Mouse (Mus musculus) right cerebral cortex, postnatal 4 days (tissue): ENCODE data around the gene Crls1.

Experiments
- DNase-seq: peaks from one replicate; pipeline ENCODE4 v3.0.0-alpha.2; 2022

Gene Crls1

DNA sequence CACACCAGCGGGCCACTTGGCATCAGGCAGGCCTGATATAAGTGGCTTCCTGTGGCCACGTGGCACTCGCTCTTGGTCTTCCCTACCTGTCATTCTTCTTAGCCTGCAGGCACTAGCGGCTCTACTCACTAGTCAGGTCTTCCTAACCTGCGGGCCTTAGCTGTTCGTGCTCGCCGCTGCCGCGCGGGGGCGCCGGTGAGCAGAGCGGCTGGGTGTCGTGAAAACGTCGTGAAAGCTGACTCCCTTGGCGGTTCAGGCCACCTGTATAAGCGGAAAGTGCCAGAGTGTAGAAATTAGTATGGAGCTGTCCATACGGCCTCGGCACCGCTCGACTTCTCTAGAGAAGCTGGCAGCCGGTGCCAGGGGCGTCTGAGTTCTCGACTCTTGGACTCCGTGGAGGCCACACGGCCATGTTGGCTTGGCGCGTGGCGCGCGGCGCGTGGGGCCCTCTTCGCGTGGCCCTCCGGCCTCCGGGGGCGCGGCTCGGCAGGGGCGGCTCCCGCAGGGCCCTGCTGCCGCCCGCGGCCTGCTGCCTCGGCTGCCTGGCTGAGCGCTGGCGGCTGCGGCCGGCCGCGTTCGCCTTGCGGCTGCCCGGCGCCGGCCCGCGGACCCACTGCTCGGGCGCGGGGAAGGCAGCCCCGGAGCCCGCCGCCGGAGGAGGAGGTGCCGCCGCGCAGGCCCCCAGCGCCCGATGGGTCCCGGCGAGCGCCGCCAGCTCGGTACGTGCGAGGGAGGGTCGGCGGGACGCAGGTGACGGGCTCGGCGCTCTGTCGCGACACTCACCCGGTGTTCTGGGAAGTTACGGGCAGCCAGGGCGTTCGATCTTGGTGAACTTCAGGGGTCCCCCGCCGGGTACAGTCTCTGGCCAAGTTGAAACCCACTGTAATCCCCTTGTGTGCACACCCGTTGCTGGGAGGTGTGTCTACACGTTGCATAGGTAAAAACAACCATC lies at the start of gene Crls1:
TSS of gene Crls1 (plus strand) at position 260 of the 952 bp plus-strand sequence.
- DNase-seq: peak; percentile 94

GRCm38 (mm10) chr2:132802976-132803375 lies 43.5 kb upstream of the Crls1 start:
- DNase-seq: no peak

DNA sequence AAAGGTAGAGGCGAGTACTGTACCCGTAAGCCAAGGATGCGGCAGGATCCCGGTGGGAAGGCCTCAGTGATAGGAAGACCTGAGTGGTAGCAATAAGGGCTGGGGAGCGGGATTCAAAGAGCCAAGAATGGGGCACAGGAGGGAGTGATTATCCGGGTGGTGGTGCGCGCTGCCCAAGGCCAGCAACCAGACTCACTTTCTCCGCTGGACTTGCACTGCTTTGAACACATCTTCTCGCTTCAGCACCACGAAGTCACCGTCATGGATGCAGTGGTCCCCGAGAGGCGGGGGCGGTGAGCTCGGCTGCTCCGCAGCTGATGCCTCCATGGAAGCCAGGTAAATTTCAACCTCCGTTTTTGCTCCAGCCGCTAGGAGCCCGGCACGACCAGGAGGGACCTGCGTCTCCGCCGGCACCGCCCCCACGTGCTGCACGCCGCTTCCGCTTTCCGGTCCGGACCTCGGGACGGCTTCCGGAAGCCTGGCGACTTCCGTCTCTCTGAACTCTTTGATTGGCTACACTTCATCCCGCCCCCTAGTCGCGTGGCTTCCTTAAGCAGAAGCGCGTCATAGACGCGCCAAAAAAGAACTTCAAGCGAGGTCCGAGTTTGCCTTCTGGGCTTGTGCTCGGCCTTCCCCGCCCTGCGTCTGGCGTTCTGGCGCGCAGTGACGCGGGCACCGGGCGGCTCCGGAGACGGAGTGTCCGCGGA lies 30.7 kb upstream of the Crls1 start, which contains the start of the genes Trmt6 and Mcm8:
TSS of gene Trmt6 (minus strand) at position 448 of the 707 bp plus-strand sequence.
TSS of gene Mcm8 (plus strand) at position 534 of the 707 bp plus-strand sequence.
- peak; percentile 86 for DNase-seq

- DNase-seq: no peak
These were observed 5.4 kb upstream of the Crls1 start for GRCm38 (mm10) chr2:132841071-132841470.

DNA sequence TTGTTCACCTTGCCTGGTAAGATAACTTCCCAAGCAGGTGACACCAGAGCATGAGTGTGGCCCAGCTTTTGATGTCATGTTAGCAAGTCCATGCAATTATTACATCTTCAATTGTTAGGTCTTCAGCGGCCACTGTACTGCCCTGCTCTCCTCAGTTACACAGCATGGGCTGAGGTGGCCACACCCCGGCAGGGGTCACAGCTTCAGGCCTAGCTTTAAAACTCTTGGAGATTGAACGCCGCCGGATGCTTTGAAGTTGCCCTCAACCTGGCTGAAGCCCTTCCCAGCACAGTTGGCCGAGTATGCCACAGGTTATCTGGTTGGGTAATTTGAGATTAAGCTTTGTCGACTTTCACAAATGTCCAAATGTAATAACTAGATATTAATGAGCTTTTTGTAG lies 1.1 kb downstream of the Crls1 start:
- DNase-seq: no peak

- DNase-seq: no peak
These were observed 1.9 kb downstream of the Crls1 start for GRCm38 (mm10) chr2:132848361-132848760.

- DNase-seq: no peak
These were observed 2.7 kb downstream of the Crls1 start for GRCm38 (mm10) chr2:132849141-132849540.

GRCm38 (mm10) chr2:132853051-132853450 lies 6.6 kb downstream of the Crls1 start:
- no peak for DNase-seq

DNA sequence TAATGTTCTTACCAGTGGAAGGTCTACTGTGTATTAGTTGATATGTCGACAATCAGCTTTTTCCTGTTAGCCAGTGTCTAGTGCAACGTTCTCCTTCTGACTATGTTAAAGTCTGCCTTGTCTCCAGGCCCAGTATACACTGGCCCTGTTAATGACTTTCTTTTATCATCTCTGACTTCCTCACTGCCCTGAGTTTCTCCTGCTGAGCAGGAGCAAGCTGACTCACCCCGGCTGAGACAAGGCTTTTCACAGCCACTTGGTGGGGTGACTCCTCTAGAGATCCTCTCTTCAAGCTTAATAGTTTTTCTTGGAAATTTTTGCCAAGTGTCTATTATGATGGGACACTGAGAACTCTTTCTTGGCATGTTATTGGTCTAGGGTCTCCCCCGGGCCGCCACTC lies 9.9 kb downstream of the Crls1 start:
- DNase-seq: no peak

- DNase-seq: no peak
These were observed 14.0 kb downstream of the Crls1 start for GRCm38 (mm10) chr2:132860435-132860834.

DNA sequence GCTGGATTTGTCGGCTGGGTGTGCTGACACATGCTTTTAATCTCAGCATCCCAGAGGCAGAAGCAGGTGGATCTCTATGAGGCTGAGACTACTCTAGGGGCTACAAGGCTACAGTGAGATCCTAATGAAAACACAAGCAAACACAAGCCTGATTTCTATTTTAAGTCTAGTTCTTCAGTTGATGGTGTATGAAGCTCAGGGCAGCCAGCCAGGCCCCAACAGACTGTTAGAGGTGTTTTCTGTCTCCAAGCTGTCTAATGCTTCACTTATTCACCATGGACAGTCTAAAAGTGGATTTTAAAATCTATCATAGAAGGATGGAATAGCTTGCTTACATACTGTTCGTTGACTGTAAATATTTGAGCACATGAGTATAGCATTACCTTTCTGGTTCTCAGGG lies 15.0 kb downstream of the Crls1 start:
- DNase-seq: no peak

GRCm38 (mm10) chr2:132863325-132863724 lies 16.9 kb downstream of the Crls1 start:
- DNase-seq: no peak

DNA sequence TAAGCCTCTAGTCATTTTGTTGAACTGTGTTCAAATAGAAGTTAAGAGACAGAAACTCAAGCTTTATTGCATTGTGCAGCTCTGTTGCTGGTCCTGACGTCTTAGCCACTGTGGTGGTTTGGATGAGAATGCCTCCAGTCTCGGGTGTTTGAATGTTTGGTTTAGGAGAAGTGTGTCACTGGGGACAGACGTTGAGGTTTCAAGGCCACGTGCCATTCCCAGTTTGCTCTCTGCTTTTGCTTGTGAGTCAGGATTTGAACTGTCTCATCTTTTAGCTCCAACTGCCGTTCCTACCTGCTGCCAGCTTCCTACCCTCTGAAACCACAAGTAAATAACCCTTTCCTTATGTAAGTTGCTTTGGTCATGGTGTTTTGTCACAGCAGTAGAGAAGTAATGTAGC lies 21.1 kb downstream of the Crls1 start:
- DNase-seq: no peak

DNA sequence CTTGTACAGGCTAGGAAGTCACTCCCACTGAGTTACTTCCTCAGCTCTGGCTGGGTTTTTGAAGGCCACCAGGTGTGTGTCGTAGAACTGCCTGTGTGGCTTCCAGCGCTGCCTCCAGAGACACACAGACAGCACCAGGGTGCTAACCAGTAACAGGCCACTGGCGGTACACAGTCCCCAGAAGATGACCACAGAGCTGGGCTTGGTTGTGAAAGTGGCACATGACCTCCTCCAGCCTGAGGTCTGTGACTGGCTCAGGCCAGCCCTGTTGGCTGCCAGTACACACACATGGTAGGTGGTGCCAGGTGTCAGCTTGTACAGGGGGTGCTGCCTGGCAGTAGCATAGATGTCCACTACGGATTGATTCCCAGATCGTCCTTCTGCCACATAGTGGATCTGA lies 23.2 kb downstream of the Crls1 start:
- no peak for DNase-seq

- no peak for DNase-seq
These were observed 23.8 kb downstream of the Crls1 start for GRCm38 (mm10) chr2:132870286-132870685.

DNA sequence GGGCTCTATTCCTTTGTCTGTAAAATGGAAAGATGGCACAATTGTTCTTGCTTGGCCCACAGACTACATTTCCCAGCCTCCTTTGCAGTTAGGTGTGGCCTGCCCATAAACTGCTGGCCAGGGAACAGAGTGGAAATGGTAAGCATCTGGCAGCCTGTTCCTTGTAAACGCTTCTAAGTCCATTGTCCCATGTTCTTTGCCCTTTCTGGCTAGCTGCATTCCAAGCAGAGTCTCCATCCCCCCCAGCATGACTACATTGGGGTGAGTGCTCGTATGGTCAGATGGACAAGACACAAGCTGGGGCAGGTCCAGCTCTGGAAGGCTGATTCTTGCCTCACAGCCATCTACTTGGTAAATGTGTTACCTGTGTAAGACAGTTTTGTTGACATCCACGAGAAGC lies 25.2 kb downstream of the Crls1 start:
- no peak for DNase-seq

DNA sequence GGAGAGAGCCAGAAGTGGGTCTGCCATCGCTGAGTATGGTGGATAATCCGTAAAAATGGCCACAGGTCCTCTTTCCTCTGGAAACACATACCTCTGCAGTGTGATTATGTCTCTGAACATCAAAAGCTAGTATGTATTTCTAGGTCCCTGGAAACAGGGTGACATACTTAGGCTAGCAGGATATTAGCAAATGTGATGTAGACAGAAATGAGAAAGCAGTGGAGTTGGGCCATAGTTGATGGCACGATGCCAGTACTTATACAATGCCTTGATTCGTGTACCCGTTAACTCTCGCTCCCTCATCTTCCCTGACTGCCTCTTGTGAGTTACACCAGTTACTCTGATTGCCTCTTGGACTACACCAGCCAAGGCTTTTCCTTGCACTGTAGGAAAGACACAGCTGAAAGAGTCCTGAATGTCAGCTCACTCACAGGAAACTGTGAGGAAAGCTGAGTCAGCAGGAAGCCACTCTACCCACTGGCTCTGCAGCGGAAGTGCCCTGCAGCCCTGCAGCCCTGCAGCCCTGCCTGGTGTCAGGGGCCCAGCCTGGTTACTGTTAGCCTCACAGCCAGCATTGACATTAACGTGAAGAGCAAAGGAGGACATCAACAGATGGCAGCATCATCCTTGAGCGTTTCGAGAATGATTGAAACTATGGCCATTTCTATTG lies 27.3 kb downstream of the Crls1 start:
- DNase-seq: no peak

DNA sequence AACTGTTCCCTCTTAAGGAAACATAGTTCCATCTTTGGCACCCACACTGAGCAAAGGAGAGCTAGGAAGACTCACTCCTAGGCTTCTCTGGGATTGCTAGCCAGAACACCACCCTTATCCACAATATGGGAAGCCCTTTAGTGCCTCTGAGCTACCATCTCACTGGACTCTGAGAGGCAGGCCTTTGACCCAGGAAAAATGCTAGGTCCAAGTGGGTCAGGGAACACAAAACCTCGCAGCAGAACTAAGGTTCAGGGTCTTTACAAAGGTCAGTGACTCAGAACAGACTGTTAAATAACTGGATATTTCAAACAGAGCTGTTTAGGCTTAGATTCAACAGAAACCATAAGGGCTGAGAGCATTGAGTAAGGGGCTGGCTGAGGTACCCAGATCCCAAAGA lies 30.5 kb downstream of the Crls1 start:
- no peak for DNase-seq

GRCm38 (mm10) chr2:132879261-132880044 lies 33.0 kb downstream of the Crls1 start:
- DNase-seq: peak; percentile 66

- no peak for DNase-seq
These were observed 34.6 kb downstream of the Crls1 start, which contains the start of gene Lrrn4 for GRCm38 (mm10) chr2:132880844-132881645. Lrrn4 (minus strand) TSS chr2:132880891.

- DNase-seq: no peak
These were observed 38.0 kb downstream of the Crls1 start for GRCm38 (mm10) chr2:132884303-132884967.
